Mouse (Mus musculus): Measurements from ENCODE around the gene Nup98. TPM values are rescaled to one million over a fixed set of nuclear protein-coding genes. Genes with fewer than 3 reads are reported as not detected.

Nup98 gene
- total RNA-seq, 4 experiments from 2014 or later = 41.6 to 49.2 (median 45.3) TPM

DNA sequence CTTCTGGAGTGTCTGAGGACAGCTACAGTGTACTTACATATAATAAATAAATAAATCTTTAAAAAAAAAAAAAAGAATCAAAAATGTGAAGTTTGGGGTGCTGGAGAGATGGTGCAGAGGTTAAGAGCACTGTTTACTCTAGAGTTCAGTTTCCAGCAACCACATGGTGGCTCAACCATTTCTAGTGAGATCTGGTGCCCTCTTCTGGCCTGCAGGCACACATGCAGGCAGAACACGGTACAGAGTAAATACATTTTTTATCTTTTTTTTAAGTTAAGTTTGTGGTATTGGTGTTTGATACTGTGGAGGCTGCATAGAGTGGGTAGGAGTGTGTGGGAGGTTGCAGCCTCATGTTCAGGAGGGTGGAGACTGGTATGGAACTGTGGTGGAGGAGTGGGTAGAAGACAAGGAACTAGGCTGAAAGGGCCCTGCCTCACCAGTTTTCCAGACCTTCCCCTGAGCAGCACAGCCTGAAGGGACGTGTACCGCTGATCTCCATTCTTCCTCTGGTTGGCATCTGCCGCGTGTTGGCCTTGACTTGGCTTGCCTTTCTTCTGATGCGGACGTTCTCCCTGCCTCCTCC lies 133.2 kb downstream of the Nup98 start:
- DNase-seq (ENCODE audit: low spot score in 2 of 2) = no peak

Other genes with a start within 250 kb of the Nup98 start
- gene Il18bp, start 191.5 kb downstream of the Nup98 start, total RNA-seq (2022) = 10 to 100 TPM in 3 of 4 experiments, 1 to 10 TPM in 1; 8.3 to 12.9 (median 11.1) TPM
- 10 to 100 TPM; 43.4 to 47.0 (median 44.9) TPM for gene Rnf121, start 144.7 kb downstream of the Nup98 start, total RNA-seq (2022)
- gene Xndc1, start 144.7 kb downstream of the Nup98 start, total RNA-seq (2022) = 10 to 100 TPM; 25.8 to 37.3 (median 31.9) TPM
- 1 to 10 TPM; 1.7 to 2.8 (median 2.3) TPM for gene Xntrpc, start 144.5 kb downstream of the Nup98 start, total RNA-seq (2022)
- gene Trpc2, start 127.1 kb downstream of the Nup98 start, total RNA-seq (2022) = 1 to 10 TPM in 3 of 4 experiments, not detected in 1; 1.4 to 2.4 (median 1.8) TPM
- not detected for gene Art1, start 108.4 kb downstream of the Nup98 start, total RNA-seq (2022)
- gene Art5, start 100.7 kb downstream of the Nup98 start, total RNA-seq (2022) = not detected
- under 1 TPM in 2 of 4 experiments, not detected in 2; 0.16 to 0.25 TPM for gene Chrna10, start 93.3 kb downstream of the Nup98 start, total RNA-seq (2022)
- 10 to 100 TPM; 29.8 to 36.9 (median 33.5) TPM for gene Pgap2, start within 50 bp of the Nup98 start, total RNA-seq (2022)
- gene Rhog, start 45.9 kb upstream of the Nup98 start, total RNA-seq (2022) = 10 to 100 TPM; 23.5 to 41.9 (median 32.6) TPM
- gene Stim1, start 57.6 kb upstream of the Nup98 start, total RNA-seq (2022) = 10 to 100 TPM; 68.2 to 77.4 (median 69.8) TPM
- 10 to 100 TPM; 10.7 to 12.0 (median 11.5) TPM for gene Rrm1, start 231.5 kb upstream of the Nup98 start, total RNA-seq (2022)